Mouse (Mus musculus): Measurements from ENCODE around the gene Scaf11.
"Not testable (repeated sequence)": the region's sequence is repeated elsewhere in the genome, so short reads cannot be mapped to it uniquely, and the experiment has no call there.

The Scaf11 gene

GRCm38 (mm10) chr15:96465076-96465475 is 4.4 kb upstream of the Scaf11 start:
- no peak for DNase-seq (ENCODE audit: low spot score)

DNA sequence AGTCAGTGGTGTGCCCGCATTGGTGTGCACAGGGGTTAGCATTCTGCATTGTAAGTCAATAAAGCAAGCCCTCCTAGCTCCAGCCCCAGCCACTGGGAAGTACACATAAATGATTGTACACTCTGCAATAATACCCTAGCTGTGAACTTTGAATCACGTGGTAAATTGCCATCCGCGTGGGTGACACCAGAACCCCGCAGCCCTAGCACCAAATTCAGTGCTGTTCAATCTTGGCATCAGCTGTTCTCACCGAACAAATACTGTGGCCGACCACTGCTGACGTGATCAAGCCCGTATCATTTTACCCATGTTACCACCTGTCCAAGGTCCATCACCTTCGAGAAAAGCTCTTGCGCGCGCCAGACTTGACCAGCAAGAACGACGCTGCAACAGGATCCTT is 3.2 kb upstream of the Scaf11 start:
- no peak for DNase-seq (ENCODE audit: low spot score)

GRCm38 (mm10) chr15:96462611-96463010 is 2.0 kb upstream of the Scaf11 start:
- no peak for DNase-seq (ENCODE audit: low spot score)

DNA sequence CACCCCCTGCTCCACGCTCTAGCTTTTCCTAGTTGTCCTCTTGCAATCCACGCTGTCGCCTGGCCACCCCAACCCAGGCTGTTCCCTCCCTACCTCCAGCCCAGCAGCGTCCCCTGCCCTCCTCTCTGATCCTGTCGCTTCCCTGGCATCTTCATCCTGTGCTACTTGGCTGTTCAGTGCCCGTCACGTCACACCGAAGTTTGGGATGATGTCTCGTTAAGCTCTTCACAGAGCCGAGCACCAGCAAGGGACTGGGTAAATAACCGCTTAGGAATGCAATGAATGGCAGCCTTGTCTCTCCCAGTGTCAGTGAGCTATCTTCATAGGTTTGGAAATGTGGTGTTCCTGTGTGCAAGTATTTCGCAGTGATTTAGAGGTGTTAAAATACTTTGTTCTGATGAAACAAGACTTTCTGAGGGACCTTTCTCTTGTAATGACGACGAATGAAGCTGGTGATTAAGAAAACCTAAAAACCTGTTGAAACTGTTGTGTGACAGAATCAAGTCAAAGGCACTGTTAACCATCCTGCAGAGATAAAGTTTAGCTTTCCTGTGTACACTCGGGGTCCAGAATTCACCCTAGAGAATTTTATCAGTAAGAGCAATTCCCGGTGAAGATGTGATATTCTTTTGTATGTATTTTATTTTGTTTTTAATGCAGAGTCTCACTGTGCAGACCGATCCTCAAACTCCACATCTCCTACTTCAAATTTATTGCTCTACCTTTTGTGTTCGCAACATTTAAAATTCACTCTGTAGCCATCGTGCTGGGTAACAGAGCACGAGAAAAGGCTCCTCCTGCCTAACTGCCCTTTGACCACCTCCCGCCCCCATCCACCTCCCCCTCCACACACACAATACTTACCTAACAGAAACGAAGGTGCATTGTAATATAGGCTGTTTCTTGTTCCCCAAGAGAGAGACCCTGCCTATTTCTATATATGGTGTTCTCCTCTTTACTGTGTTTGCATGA is 1.2 kb upstream of the Scaf11 start:
- DNase-seq (ENCODE audit: low spot score), result no peak

DNA sequence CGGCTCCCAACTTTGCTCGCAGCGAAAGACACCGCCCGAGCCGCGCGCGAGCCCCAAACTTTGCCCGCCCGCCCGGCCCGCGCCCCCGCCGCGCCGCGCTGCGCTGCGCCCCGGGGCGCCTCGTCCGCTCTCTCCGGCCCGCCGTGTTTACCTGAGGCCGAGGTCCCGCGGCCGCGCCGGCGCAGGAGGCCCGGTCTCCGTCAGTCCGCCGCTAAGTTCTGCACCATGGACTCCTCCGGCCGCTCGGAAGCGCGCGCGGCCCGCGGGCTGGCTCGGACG is 253 bp downstream of the Scaf11 start:
- no peak for DNase-seq (ENCODE audit: low spot score)

DNA sequence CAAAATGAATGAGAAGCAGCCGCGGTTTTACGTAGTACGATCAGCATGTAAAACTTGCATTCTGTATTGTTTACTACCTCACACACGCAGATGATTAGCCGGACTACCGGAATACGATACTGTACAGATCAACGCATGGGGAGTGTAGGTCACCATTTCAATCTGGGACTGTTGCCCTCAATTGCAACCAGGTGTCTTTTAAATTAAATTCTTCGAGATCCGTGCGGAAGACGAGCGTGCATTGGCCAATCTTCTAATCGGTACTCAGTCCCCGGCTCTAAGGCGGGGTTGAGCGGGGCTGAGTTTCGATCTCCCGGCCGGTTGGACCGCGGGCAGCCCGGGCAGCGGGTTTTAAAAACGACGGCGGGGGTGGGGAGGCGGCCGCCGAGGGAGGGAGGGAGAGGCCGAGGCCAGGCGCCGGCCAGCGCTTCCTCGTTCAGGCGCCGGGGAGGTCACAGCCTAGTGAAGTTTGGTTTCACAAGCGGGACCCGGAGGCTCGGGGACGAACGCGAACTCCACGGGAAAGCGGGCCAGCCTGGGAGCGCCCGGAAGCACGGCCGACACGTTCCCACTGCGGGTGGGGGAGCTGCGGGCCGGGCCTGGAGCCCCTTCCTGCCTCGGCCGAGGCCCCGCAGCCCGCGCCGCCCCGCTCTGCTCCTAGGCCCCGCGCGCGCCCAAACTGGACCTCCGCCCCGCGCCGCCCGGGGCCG is 747 bp downstream of the Scaf11 start:
- peak; percentile 63 for DNase-seq (ENCODE audit: low spot score)

DNA sequence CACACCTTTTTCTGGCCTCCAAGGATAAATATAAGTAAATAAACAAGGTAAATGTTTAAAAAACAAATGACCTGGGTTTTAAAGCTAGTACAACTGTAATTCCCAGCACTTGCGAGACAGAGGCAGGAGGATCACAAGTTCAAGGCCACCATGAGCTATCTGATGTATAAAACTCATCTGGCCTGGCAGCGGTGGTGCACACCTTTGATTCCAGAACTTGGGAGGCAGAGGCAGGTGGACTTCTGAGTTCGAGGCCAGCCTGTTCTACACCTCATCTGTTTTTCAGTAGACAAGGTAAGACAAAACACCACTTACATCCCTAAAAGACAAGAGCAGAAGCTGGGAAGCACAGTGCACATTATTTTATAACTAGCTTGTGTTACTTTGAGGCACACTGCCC is 2.4 kb downstream of the Scaf11 start:
- no peak for DNase-seq (ENCODE audit: low spot score)

DNA sequence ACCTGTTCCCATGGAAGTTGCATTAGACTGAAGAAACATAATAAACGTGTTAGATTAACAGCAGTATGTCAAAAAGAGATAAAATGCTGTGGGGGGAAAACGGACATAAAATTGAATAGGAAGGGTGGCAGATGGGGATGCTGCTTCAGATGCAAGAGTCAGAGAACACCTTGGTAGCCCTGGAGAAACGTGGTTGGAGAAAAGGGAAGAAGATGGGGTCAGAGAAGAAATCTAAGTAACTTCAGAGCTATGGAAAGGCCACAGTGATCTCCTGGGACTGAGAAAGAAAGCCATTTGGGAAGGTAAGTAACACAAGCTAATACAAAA is 3.3 kb downstream of the Scaf11 start:
- DNase-seq (ENCODE audit: low spot score), result no peak

GRCm38 (mm10) chr15:96456651-96457337 is 3.8 kb downstream of the Scaf11 start:
- no peak for DNase-seq (ENCODE audit: low spot score)

DNA sequence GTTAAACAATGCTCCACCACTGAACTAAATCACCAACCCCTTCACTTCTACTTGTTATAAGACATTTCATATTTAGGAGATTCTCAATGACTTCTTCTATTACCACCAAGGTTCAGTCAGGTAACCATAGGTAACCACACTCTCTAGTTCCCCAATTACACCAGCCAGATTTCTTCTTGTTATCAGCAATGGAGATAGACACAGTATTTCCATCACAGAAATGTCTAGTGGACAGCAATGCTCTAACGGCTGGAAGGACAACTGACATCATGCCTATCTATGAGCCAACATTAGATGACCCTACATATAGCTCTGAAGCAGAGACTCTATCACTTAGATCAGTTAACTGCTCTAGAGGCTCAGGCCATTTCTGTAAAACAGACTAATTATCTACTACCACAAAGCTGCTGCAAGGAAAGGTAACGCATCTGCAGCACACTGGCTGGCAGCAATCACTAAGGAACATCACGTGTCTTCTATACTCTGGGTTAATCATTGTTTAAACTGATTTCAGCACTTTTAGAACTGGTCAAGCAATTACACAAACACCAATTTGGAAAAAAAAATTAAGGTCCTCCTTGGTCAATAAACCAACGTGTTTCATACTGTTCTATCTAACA is 4.9 kb downstream of the Scaf11 start:
- no peak for DNase-seq (ENCODE audit: low spot score)

GRCm38 (mm10) chr15:96453346-96453745 is 7.3 kb downstream of the Scaf11 start:
- DNase-seq (ENCODE audit: low spot score), result no peak

DNA sequence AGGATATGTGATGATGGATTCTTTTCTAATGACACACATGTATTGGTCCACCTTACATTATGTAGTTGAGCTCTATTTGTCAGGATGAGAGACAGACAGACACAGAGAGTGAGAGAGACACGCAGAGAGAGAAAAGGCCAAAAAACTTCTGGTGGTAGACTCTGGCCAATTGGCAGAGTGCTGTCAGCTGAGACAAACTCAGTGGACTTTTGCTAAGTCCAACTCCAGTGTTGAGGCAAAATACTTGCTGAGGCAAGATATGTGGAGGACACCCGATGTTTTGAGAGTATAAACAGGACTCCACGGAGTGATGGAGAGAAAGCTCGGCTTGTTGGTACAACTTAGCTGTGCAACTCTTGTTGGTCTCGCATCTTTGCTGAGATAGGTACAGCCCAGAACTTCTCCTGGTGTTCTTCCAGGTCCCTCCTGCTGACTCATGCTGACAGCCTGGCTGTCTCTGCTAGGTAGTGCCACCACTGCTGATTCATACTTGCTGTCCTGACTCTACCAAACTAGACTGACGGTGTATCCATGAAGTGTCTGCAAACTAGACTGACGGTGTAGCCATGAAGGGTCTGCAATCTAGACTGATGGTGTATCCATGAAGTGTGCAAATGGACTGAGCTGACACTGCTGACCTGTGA is 11.9 kb downstream of the Scaf11 start:
- no peak for DNase-seq (ENCODE audit: low spot score)

DNA sequence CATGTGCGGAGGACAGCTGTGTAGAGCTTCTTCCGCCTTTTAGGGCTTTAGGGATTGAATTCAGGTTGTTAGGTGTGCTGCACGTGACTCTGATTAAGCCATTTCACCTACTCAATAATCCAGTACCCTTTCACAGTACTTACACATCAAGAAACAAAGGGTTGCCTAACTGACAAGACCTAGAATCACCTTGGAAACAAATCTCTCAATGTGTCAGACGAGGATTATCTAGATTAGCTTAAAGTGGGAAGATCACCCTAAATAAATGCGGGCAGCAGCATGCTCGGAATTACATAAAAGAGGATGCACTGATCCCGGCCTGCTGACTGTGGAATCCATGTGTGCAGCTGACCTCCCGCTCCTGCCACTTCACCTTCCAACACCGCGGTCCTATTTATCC is 13.9 kb downstream of the Scaf11 start:
- no peak for DNase-seq (ENCODE audit: low spot score)

DNA sequence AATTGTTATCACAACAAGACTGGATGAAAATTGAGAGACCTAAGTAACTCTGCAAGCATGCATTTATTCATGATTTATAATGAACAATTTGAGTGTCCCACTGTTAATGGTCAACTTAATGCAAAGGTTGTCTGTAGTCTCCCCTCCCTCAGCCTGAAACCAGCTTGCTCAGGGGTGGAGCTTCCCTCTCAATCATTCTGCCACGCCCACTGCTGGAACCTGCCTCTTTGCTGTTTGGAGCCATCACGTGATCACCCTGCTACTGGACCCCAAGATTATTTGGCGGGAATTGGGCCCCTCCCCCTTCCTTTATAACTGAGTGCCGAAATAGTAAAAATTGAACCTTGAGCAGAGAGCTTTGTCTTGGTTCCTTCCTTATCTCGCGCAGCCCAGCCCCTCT is 19.2 kb downstream of the Scaf11 start:
- DNase-seq (ENCODE audit: low spot score), result not testable (repeated sequence)

DNA sequence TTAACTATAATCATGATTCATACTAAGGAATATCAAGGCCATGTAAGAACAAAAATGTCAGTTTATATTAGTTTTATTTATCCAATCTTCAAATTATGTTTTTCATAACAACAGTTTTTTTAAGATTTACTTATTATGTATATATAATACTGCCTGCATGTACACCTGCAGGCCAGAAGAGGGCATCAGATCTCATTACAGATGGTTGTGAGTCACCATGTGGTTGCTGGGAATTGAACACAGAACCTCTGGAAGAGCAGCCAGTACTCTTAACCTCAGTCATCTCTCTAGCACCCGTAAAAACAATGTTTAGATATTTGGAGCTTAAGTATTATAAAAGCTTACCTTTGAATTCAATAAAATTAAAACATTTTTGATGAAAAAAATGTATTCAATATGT is 26.4 kb downstream of the Scaf11 start:
- no peak for DNase-seq (ENCODE audit: low spot score)

DNA sequence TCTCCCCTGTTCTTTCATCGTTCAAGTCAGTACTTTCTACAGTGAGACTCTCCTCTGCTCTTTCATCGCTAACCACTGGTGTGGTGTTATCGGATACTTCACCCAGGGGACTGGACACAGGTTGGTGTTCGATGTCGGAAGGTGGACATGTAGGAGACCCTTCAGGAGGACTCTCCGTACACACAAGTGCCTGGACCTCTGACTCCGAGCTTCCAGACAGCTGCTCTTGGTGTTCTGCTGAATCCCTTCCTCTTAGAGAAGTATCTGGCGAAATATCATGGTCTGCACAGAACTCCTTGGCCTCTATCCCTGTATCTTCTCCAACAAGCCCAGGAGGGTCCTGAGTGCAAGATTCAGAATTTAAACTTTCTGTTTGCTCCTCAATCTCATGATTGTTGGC is 40.7 kb downstream of the Scaf11 start:
- no peak for DNase-seq (ENCODE audit: low spot score)

GRCm38 (mm10) chr15:96418161-96418560 is 42.5 kb downstream of the Scaf11 start:
- no peak for DNase-seq (ENCODE audit: low spot score)

DNA sequence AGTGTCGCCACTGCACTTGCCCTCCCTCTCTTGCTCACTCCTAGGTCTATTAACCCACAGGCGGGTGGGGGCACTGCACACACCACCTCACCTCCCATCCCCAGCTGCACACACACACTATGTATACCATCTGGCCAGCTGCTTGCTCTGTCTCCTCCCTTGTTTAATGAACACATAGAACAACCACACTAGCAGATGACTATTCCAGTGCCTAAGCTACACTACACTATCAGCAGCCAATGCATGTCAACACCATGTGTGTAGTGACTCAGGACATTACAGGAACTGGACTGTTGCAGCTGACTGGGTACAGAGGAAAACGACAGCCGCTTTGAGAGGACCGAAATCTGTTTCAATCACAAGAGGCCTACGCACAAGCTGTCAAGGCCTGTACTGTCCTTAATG is 51.9 kb downstream of the Scaf11 start:
- no peak for DNase-seq (ENCODE audit: low spot score)

GRCm38 (mm10) chr15:96407151-96407550 is 53.5 kb downstream of the Scaf11 start:
- no peak for DNase-seq (ENCODE audit: low spot score)

DNA sequence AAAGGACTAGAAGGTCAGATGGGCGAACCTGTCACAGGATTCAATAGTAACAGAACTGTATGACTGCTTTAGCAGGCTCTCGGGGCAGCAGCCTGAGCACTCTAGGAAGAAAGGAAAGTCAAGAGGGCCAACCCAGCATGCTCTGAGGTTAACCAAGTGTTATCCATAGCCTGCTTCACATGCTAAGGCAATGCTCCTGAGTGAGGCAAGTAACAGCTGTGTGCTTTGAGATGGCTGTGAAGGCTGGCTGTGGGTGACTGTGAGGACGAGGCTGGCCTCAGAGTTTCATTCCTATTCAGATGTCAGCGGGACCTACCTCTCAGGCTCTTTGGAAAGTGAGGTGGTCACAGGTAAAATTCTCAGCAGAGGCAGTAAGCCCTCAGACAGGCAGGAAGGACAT is 54.4 kb downstream of the Scaf11 start:
- no peak for DNase-seq (ENCODE audit: low spot score)

- peak; percentile 10 for DNase-seq (ENCODE audit: low spot score)
Observed at GRCm38 (mm10) chr15:96405548-96405947, 55.1 kb downstream of the Scaf11 start.

GRCm38 (mm10) chr15:96398333-96398732 is 62.3 kb downstream of the Scaf11 start:
- no peak for DNase-seq (ENCODE audit: low spot score)
